Mouse (Mus musculus) kidney, adult 2 months (tissue): ENCODE measurements around the gene Acsl3. TPM values are rescaled to one million over a fixed set of nuclear protein-coding genes. Genes with fewer than 3 reads are reported as not detected.

Source experiments
- DNase-seq: peaks from one replicate; pipeline ENCODE4 v3.0.0; 2021
- H3K27ac ChIP-seq: fragments of 200-500 bp; 2 replicates; pipeline ENCODE4 v1.5.1; 2012; ENCODE audit warnings: low read depth, low read length, control low read depth, inconsistent platforms; ENCODE audit not compliant: insufficient read depth
- H3K27me3 ChIP-seq: fragments of 200-500 bp; replicated peaks from 2 replicates; pipeline ENCODE4 v1.6.1; 2012; ENCODE audit warnings: mild to moderate bottlenecking, moderate library complexity, low read length, inconsistent platforms; ENCODE audit not compliant: control insufficient read depth, insufficient read depth
- H3K36me3 ChIP-seq: fragments of 200-500 bp; 2 replicates; pipeline ENCODE4 v1.6.1; 2012; ENCODE audit warnings: mild to moderate bottlenecking, moderate library complexity, low read length, inconsistent platforms; ENCODE audit not compliant: control insufficient read depth, insufficient read depth
- H3K4me1 ChIP-seq: fragments of 200-500 bp; 2 replicates; pipeline ENCODE4 v1.6.1; 2011; ENCODE audit warnings: low read length; ENCODE audit not compliant: control insufficient read depth, insufficient read depth
- H3K4me3 ChIP-seq: fragments of 200-500 bp; 2 replicates; pipeline ENCODE4 v1.5.1; 2011; ENCODE audit warnings: mild to moderate bottlenecking, low read depth, low read length, control low read depth; ENCODE audit not compliant: insufficient read depth
- CTCF ChIP-seq: fragments of 200-500 bp; conservative IDR thresholded peaks from 2 replicates; pipeline ENCODE4 v1.5.1; 2011; ENCODE audit warnings: low read depth, mild to moderate bottlenecking, control low read depth, low read length, moderate library complexity, mixed read lengths; ENCODE audit not compliant: insufficient read depth, insufficient read length
- POLR2A ChIP-seq: fragments of 200-500 bp; IDR thresholded peaks from one replicate; pipeline ENCODE4 v1.6.1; 2011; ENCODE audit warnings: low read depth, low read length, control low read depth
- WGBS: fragments of 180-500 bp; shearing (Covaris S2); methylation state at CpG from one replicate; pipeline ENCODE4 v1.1.7; 2018; 5-methylcytosine and 5-hydroxymethylcytosine counted together
- polyA plus RNA-seq: library from polyadenylated mRNA; depleted of rRNA; stranded (reverse); fragments of >200 nt; gene quantifications from 2 replicates; pipeline ENCODE4 v1.2.3, GENCODE M21; 2012

Acsl3 gene
- polyA plus RNA-seq, 1 experiment = 12.9 TPM

- Histone ChIP-seq H3K4me1 (no peaks in the 10 kb centered on the region), H3K27me3 (no peaks in the 10 kb centered on the region), H3K27ac (no peak overlapping the region), H3K4me3 (no peak overlapping the region), H3K36me3 (peaks cover under 1% of the 10 kb centered on the region; the same call in 1 of the 2 replicates)
- TF ChIP-seq POLR2A (no peak), CTCF (no peak)
- no peak for DNase-seq
- 78% methylated on average over 2 of the region's 2 CpGs for WGBS
Observed at GRCm38 (mm10) chr1:78702964-78703285, 45.3 kb downstream of the Acsl3 start.

GRCm38 (mm10) chr1:78706338-78706737 is 48.7 kb downstream of the Acsl3 start:
- H3K36me3 ChIP-seq = no peaks in the 10 kb centered on the region; the same call in 1 of the 2 replicates
- DNase-seq = no peak
- no peaks in the 10 kb centered on the region for H3K4me1 ChIP-seq
- H3K4me3 ChIP-seq = no peak overlapping the region
- H3K27me3 ChIP-seq = no peaks in the 10 kb centered on the region
- TF ChIP-seq CTCF = no peak
- no peak for TF ChIP-seq POLR2A
- 74% methylated on average over 10 of the region's 10 CpGs for WGBS
- H3K27ac ChIP-seq = no peak overlapping the region

GRCm38 (mm10) chr1:78707280-78707679 is 49.7 kb downstream of the Acsl3 start:
- Histone ChIP-seq H3K36me3 (no peaks in the 10 kb centered on the region; the same call in 1 of the 2 replicates), H3K27me3 (no peaks in the 10 kb centered on the region), H3K4me1 (no peaks in the 10 kb centered on the region), H3K4me3 (no peak overlapping the region), H3K27ac (no peak overlapping the region)
- no peak for TF ChIP-seq CTCF
- no peak for TF ChIP-seq POLR2A
- DNase-seq = no peak
- WGBS = 64% methylated on average over 4 of the region's 4 CpGs

GRCm38 (mm10) chr1:78710026-78710425 is 52.4 kb downstream of the Acsl3 start:
- Histone ChIP-seq H3K27me3 (no peaks in the 10 kb centered on the region), H3K36me3 (no peaks in the 10 kb centered on the region; the same call in 1 of the 2 replicates), H3K27ac (no peak overlapping the region), H3K4me3 (no peak overlapping the region), H3K4me1 (no peaks in the 10 kb centered on the region)
- no peak for DNase-seq
- no peak for TF ChIP-seq CTCF
- no peak for TF ChIP-seq POLR2A

GRCm38 (mm10) chr1:78710613-78711329 is 53.1 kb downstream of the Acsl3 start:
- Histone ChIP-seq H3K27ac (no peak overlapping the region), H3K36me3 (no peaks in the 10 kb centered on the region; the same call in 1 of the 2 replicates), H3K27me3 (no peaks in the 10 kb centered on the region), H3K4me3 (no peak overlapping the region), H3K4me1 (no peaks in the 10 kb centered on the region)
- TF ChIP-seq CTCF = no peak
- no peak for TF ChIP-seq POLR2A
- DNase-seq = no peak
- 87% methylated on average over 5 of the region's 5 CpGs for WGBS

GRCm38 (mm10) chr1:78724458-78725190 is 67.0 kb downstream of the Acsl3 start:
- DNase-seq = peak; percentile 83
- TF ChIP-seq CTCF (peak; percentile 95), POLR2A (no peak)
- no peak overlapping the region for H3K4me3 ChIP-seq

GRCm38 (mm10) chr1:78725191-78725490 is 67.5 kb downstream of the Acsl3 start:
- Histone ChIP-seq H3K4me1 (no peaks in the 10 kb centered on the region), H3K27ac (no peak overlapping the region), H3K4me3 (no peak overlapping the region), H3K36me3 (no peaks in the 10 kb centered on the region), H3K27me3 (no peaks in the 10 kb centered on the region)
- WGBS = 46% methylated on average over 3 of the region's 3 CpGs
- TF ChIP-seq POLR2A = no peak
- TF ChIP-seq CTCF = no peak
- DNase-seq = no peak

More at GRCm38 (mm10) chr1:78724458-78725190, 67.0 kb downstream of the Acsl3 start:
- 10% methylated on average over 17 of the region's 17 CpGs for WGBS
- Histone ChIP-seq H3K36me3 (no peaks in the 10 kb centered on the region), H3K27ac (no peak overlapping the region), H3K4me1 (no peaks in the 10 kb centered on the region), H3K27me3 (no peaks in the 10 kb centered on the region)

- no peaks in the 10 kb centered on the region for H3K4me1 ChIP-seq
Observed at GRCm38 (mm10) chr1:78725617-78726223, 68.1 kb downstream of the Acsl3 start.

More at GRCm38 (mm10) chr1:78725617-78726223, 68.1 kb downstream of the Acsl3 start:
- no peaks in the 10 kb centered on the region for H3K36me3 ChIP-seq
- H3K27ac ChIP-seq = no peak overlapping the region
- no peaks in the 10 kb centered on the region for H3K27me3 ChIP-seq
- no peak for TF ChIP-seq POLR2A
- TF ChIP-seq CTCF = no peak; the same call in 1 of the 2 replicates
- no peak overlapping the region for H3K4me3 ChIP-seq
- peak; percentile 24 for DNase-seq
- WGBS = 26% methylated on average over 6 of the region's 6 CpGs
